Mouse (Mus musculus): ENCODE results near the gene Tnfrsf25. TPM values are rescaled to one million over a fixed set of nuclear protein-coding genes. Genes with fewer than 3 reads are reported as not detected.

Tnfrsf25 gene
- total RNA-seq, 1 experiment from 2014 or later = 2.3 TPM

- no peak for ATAC-seq (ENCODE audit: extremely low read depth, insufficient number of reproducible peaks, low FRiP score, poor library complexity, severe bottlenecking)
Observed at GRCm38 (mm10) chr4:152088556-152089120, 27.1 kb upstream of the Tnfrsf25 start.

- no peak for ATAC-seq (ENCODE audit: extremely low read depth, insufficient number of reproducible peaks, low FRiP score, poor library complexity, severe bottlenecking)
Observed at GRCm38 (mm10) chr4:152090191-152090590, 25.5 kb upstream of the Tnfrsf25 start.

- no peak for ATAC-seq (ENCODE audit: extremely low read depth, insufficient number of reproducible peaks, low FRiP score, poor library complexity, severe bottlenecking)
Observed at GRCm38 (mm10) chr4:152092751-152093293, 22.9 kb upstream of the Tnfrsf25 start.

GRCm38 (mm10) chr4:152094233-152094632, 21.5 kb upstream of the Tnfrsf25 start:
- ATAC-seq (ENCODE audit: extremely low read depth, insufficient number of reproducible peaks, low FRiP score, poor library complexity, severe bottlenecking) = no peak

GRCm38 (mm10) chr4:152095937-152096910, 19.5 kb upstream of the Tnfrsf25 start:
- peak; percentile 50; the same call in 1 of the 2 replicates for ATAC-seq (ENCODE audit: extremely low read depth, insufficient number of reproducible peaks, low FRiP score, poor library complexity, severe bottlenecking)

- no peak for ATAC-seq (ENCODE audit: extremely low read depth, insufficient number of reproducible peaks, low FRiP score, poor library complexity, severe bottlenecking)
Observed at GRCm38 (mm10) chr4:152096927-152097326, 18.8 kb upstream of the Tnfrsf25 start.

GRCm38 (mm10) chr4:152097911-152098799, 17.6 kb upstream of the Tnfrsf25 start:
- ATAC-seq (ENCODE audit: extremely low read depth, insufficient number of reproducible peaks, low FRiP score, poor library complexity, severe bottlenecking) = no peak

- no peak for ATAC-seq (ENCODE audit: extremely low read depth, insufficient number of reproducible peaks, low FRiP score, poor library complexity, severe bottlenecking)
Observed at GRCm38 (mm10) chr4:152100541-152100940, 15.2 kb upstream of the Tnfrsf25 start.

GRCm38 (mm10) chr4:152101081-152101653, 14.6 kb upstream of the Tnfrsf25 start:
- no peak for ATAC-seq (ENCODE audit: extremely low read depth, insufficient number of reproducible peaks, low FRiP score, poor library complexity, severe bottlenecking)

- no peak for ATAC-seq (ENCODE audit: extremely low read depth, insufficient number of reproducible peaks, low FRiP score, poor library complexity, severe bottlenecking)
Observed at GRCm38 (mm10) chr4:152101921-152102320, 13.8 kb upstream of the Tnfrsf25 start.

GRCm38 (mm10) chr4:152103025-152103424, 12.7 kb upstream of the Tnfrsf25 start:
- peak; percentile 49 for ATAC-seq (ENCODE audit: extremely low read depth, insufficient number of reproducible peaks, low FRiP score, poor library complexity, severe bottlenecking)

GRCm38 (mm10) chr4:152106746-152107145, 9.0 kb upstream of the Tnfrsf25 start:
- no peak for ATAC-seq (ENCODE audit: extremely low read depth, insufficient number of reproducible peaks, low FRiP score, poor library complexity, severe bottlenecking)

- no peak for ATAC-seq (ENCODE audit: extremely low read depth, insufficient number of reproducible peaks, low FRiP score, poor library complexity, severe bottlenecking)
Observed at GRCm38 (mm10) chr4:152107493-152107892, 8.2 kb upstream of the Tnfrsf25 start.

- no peak for ATAC-seq (ENCODE audit: extremely low read depth, insufficient number of reproducible peaks, low FRiP score, poor library complexity, severe bottlenecking)
Observed at GRCm38 (mm10) chr4:152107971-152108509, 7.7 kb upstream of the Tnfrsf25 start.

- ATAC-seq (ENCODE audit: extremely low read depth, insufficient number of reproducible peaks, low FRiP score, poor library complexity, severe bottlenecking) = no peak
Observed at GRCm38 (mm10) chr4:152108673-152109072, 7.1 kb upstream of the Tnfrsf25 start.

GRCm38 (mm10) chr4:152109509-152109908, 6.2 kb upstream of the Tnfrsf25 start:
- ATAC-seq (ENCODE audit: extremely low read depth, insufficient number of reproducible peaks, low FRiP score, poor library complexity, severe bottlenecking) = no peak

GRCm38 (mm10) chr4:152110689-152111088, 5.0 kb upstream of the Tnfrsf25 start:
- ATAC-seq (ENCODE audit: extremely low read depth, insufficient number of reproducible peaks, low FRiP score, poor library complexity, severe bottlenecking) = no peak

- no peak for ATAC-seq (ENCODE audit: extremely low read depth, insufficient number of reproducible peaks, low FRiP score, poor library complexity, severe bottlenecking)
Observed at GRCm38 (mm10) chr4:152112329-152112728, 3.4 kb upstream of the Tnfrsf25 start.

Data from neutrophil, adult 5-6 weeks (primary cell).